Mouse (Mus musculus) C2C12 (cell line): Measurements from ENCODE around the gene Lhx9.

Source experiments
- CTCF ChIP-seq: IDR thresholded peaks from one replicate; pipeline ENCODE4 v1.5.1; 2011; ENCODE audit not compliant: control insufficient read depth, insufficient read depth, insufficient read length
- FOSL1 ChIP-seq: IDR thresholded peaks from one replicate; pipeline ENCODE4 v1.8.0; 2011; ENCODE audit warnings: mild to moderate bottlenecking, low read length; ENCODE audit not compliant: poor library complexity, insufficient read depth, severe bottlenecking
- MYOD1 ChIP-seq: IDR thresholded peaks from one replicate; pipeline ENCODE4 v1.6.1; 2011; ENCODE audit warnings: low read depth; ENCODE audit not compliant: control insufficient read depth, insufficient read length

DNA sequence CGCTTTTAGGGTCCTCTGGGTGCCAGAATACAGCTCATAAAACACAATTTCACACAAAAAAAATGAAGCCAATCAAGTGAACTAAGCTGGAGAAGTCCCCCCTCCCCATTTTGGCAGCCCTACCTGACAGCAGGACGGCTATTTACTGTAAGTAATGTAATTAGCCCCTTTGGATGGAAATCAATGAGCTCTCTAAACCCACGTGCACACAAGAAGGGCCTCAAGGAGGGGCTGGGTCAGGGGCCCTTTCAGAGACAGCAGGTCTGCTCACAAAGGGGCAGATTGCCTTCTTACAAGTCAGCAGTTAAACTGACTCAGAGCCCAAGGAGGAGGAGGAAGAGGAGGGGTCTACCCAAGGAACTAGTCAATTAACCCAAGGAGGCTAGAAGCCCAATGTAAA is 4.2 kb downstream of the Lhx9 start:
- no peak for TF ChIP-seq CTCF
- no peak for TF ChIP-seq FOSL1
- TF ChIP-seq MYOD1 = no peak
